Mouse (Mus musculus) lung, postnatal 0 days (tissue): ENCODE results near the gene Iltifb. TPM values are rescaled to one million over a fixed set of nuclear protein-coding genes. Genes with fewer than 3 reads are reported as not detected.
A peak's percentile ranks its signal among the peaks of the same experiment; 100 is the strongest.
"Not testable (repeated sequence)": the region's sequence is repeated elsewhere in the genome, so short reads cannot be mapped to it uniquely, and the experiment has no call there.

Source experiments
- ATAC-seq: fragments of 200-750 bp; cut with Nextera tagmentation; 2 replicates; pipeline ENCODE4 v1.8.0; 2017; ENCODE audit warnings: moderate library complexity
- DNase-seq: peaks from one replicate; pipeline ENCODE4 v3.0.0-alpha.2; 2016; ENCODE audit warnings: low spot score
- H3K27ac ChIP-seq: fragments of 300-500 bp; sonication (generic); 2 replicates; pipeline ENCODE4 v1.5.1; 2014; ENCODE audit warnings: antibody characterized with exemption, mild to moderate bottlenecking, low read length, mixed read lengths
- H3K27me3 ChIP-seq: fragments of 300-500 bp; sonication (generic); replicated peaks from 2 replicates; pipeline ENCODE4 v1.6.1; 2014; ENCODE audit warnings: low read length, mixed read lengths; ENCODE audit not compliant: insufficient read depth
- H3K36me3 ChIP-seq: fragments of 300-500 bp; sonication (generic); 2 replicates; pipeline ENCODE4 v1.6.1; 2014; ENCODE audit warnings: low read length, mixed read lengths; ENCODE audit not compliant: insufficient read depth
- H3K4me1 ChIP-seq: fragments of 300-500 bp; sonication (generic); 2 replicates; pipeline ENCODE4 v1.6.1; 2014; ENCODE audit warnings: antibody characterized with exemption, low read depth, low read length, mixed read lengths; ENCODE audit not compliant: insufficient read depth
- H3K4me2 ChIP-seq: fragments of 300-500 bp; sonication (generic); replicated peaks from 2 replicates; pipeline ENCODE4 v1.6.1; 2014; ENCODE audit warnings: low read depth, mild to moderate bottlenecking, low read length, moderate library complexity, mixed read lengths
- H3K4me3 ChIP-seq: fragments of 300-500 bp; sonication (generic); 2 replicates; pipeline ENCODE4 v1.5.1; 2014; ENCODE audit warnings: low read depth, low read length
- H3K9ac ChIP-seq: fragments of 300-500 bp; sonication (generic); replicated peaks from 2 replicates; pipeline ENCODE4 v1.6.1; 2014; ENCODE audit warnings: low read depth, mild to moderate bottlenecking
- H3K9me3 ChIP-seq: fragments of 300-500 bp; sonication (generic); 2 replicates; pipeline ENCODE4 v1.6.1; 2016; ENCODE audit warnings: low read length, mixed read lengths
- CTCF ChIP-seq: IDR thresholded peaks from 2 replicates; pipeline ENCODE4 v1.5.1; 2016; ENCODE audit warnings: antibody characterized with exemption, mild to moderate bottlenecking
- EP300 ChIP-seq: IDR thresholded peaks from 2 replicates; pipeline ENCODE4 v1.6.1; 2016; ENCODE audit warnings: antibody characterized with exemption, mild to moderate bottlenecking, control low read depth
- WGBS: fragments of 180-500 bp; shearing (Covaris S2); extraction: QIAGEN DNeasy Blood & Tissue Kit; methylation state at CpG from one replicate; pipeline ENCODE4 v1.1.7; 2014; 5-methylcytosine and 5-hydroxymethylcytosine counted together
- polyA plus RNA-seq: library from polyadenylated mRNA; unstranded; fragments of >200 nt; fragmentation: Nextera tagmentation; extraction: Ambion mirVana; gene quantifications from 2 replicates; pipeline ENCODE4 v1.2.1, GENCODE M21; 2015

Gene Iltifb
- polyA plus RNA-seq, 1 experiment from 2014 or later: not detected

GRCm38 (mm10) chr10:118278069-118278468, 16.8 kb downstream of the Iltifb start:
- not testable (repeated sequence) for H3K4me3 ChIP-seq, H3K36me3 ChIP-seq, H3K27me3 ChIP-seq, H3K4me2 ChIP-seq, H3K9me3 ChIP-seq, H3K27ac ChIP-seq, H3K9ac ChIP-seq, DNase-seq, H3K4me1 ChIP-seq, ATAC-seq
- no CpG with 5 or more reads among the region's 4 CpGs for WGBS

- H3K4me3 ChIP-seq, H3K9ac ChIP-seq, H3K27me3 ChIP-seq, DNase-seq, ATAC-seq, H3K4me1 ChIP-seq, H3K9me3 ChIP-seq, H3K27ac ChIP-seq, H3K36me3 ChIP-seq, H3K4me2 ChIP-seq: not testable (repeated sequence)
- WGBS: no CpG with 5 or more reads among the region's 2 CpGs
Measured at GRCm38 (mm10) chr10:118271416-118271815, 23.4 kb downstream of the Iltifb start.

- H3K36me3 ChIP-seq, ATAC-seq, H3K4me2 ChIP-seq, DNase-seq, H3K9me3 ChIP-seq, H3K27me3 ChIP-seq, H3K4me3 ChIP-seq, H3K9ac ChIP-seq, H3K4me1 ChIP-seq, H3K27ac ChIP-seq: not testable (repeated sequence)
- no CpG with 5 or more reads among the region's 8 CpGs for WGBS
Measured at GRCm38 (mm10) chr10:118268812-118269211, 26.0 kb downstream of the Iltifb start.

GRCm38 (mm10) chr10:118258388-118258787, 36.5 kb downstream of the Iltifb start, which contains the start of gene Gm32802:
Gene Gm32802 (plus strand): TSS chr10:118258688.
- not testable (repeated sequence) for H3K4me3 ChIP-seq, H3K9ac ChIP-seq, ATAC-seq, H3K4me2 ChIP-seq, H3K9me3 ChIP-seq, DNase-seq, H3K27me3 ChIP-seq, H3K36me3 ChIP-seq, H3K4me1 ChIP-seq, H3K27ac ChIP-seq
- WGBS: no CpG with 5 or more reads among the region's 13 CpGs

GRCm38 (mm10) chr10:118250852-118251295, 44.0 kb downstream of the Iltifb start:
- no peak overlapping the region for H3K4me3 ChIP-seq
- H3K4me2 ChIP-seq: no peak overlapping the region
- H3K36me3 ChIP-seq: no peaks in the 10 kb centered on the region
- H3K4me1 ChIP-seq: no peaks in the 10 kb centered on the region
- no peak overlapping the region for H3K9ac ChIP-seq
- no peak for ATAC-seq
- 35% methylated on average over 10 of the region's 10 CpGs for WGBS
- H3K27me3 ChIP-seq: no peaks in the 10 kb centered on the region
- DNase-seq: no peak
- TF ChIP-seq EP300 (no peak), CTCF (peak; percentile 50)
- H3K9me3 ChIP-seq: no peaks in the 10 kb centered on the region
- H3K27ac ChIP-seq: no peak overlapping the region

GRCm38 (mm10) chr10:118249006-118249595, 45.7 kb downstream of the Iltifb start:
- H3K9me3 ChIP-seq, H3K4me1 ChIP-seq, ATAC-seq, H3K9ac ChIP-seq, DNase-seq, H3K36me3 ChIP-seq, H3K27ac ChIP-seq, H3K27me3 ChIP-seq, H3K4me2 ChIP-seq, H3K4me3 ChIP-seq: not testable (repeated sequence)
- 66% methylated on average over 11 of the region's 11 CpGs for WGBS

GRCm38 (mm10) chr10:118240680-118241079, 54.2 kb downstream of the Iltifb start, which contains the start of gene Gm32717:
Gene Gm32717 (minus strand): TSS chr10:118240780.
- H3K4me2 ChIP-seq, H3K9me3 ChIP-seq, DNase-seq, H3K27me3 ChIP-seq, ATAC-seq, H3K9ac ChIP-seq, H3K36me3 ChIP-seq, H3K4me1 ChIP-seq, H3K27ac ChIP-seq, H3K4me3 ChIP-seq: not testable (repeated sequence)
- WGBS: no CpG with 5 or more reads among the region's 13 CpGs

Other genes with a start within 250 kb of the Iltifb start
- 13.6 and 16.4 TPM in 2 replicates for gene Mdm1, start 153.2 kb downstream of the Iltifb start, polyA plus RNA-seq
- not detected in 2 replicates for gene Il22, start 90.1 kb downstream of the Iltifb start, polyA plus RNA-seq
- gene Gm32717, start 54.3 kb downstream of the Iltifb start, polyA plus RNA-seq: not detected in 2 replicates
- gene Gm32802, start 36.4 kb downstream of the Iltifb start, polyA plus RNA-seq: not detected in 2 replicates
- not detected in 2 replicates for gene Gm9040, start 31.9 kb upstream of the Iltifb start, polyA plus RNA-seq
- not detected in 2 replicates for gene Gm9044, start 37.4 kb upstream of the Iltifb start, polyA plus RNA-seq
- 0.06 TPM in 1 of 2 replicates, not detected in the other for gene Gm9045, start 42.8 kb upstream of the Iltifb start, polyA plus RNA-seq
- gene Gm9046, start 48.2 kb upstream of the Iltifb start, polyA plus RNA-seq: not detected in 2 replicates
- gene Gm9048, start 53.6 kb upstream of the Iltifb start, polyA plus RNA-seq: not detected in 2 replicates
- 0.06 TPM in 1 of 2 replicates, not detected in the other for gene Gm9049, start 59.1 kb upstream of the Iltifb start, polyA plus RNA-seq
- gene Ifng, start 146.0 kb upstream of the Iltifb start, polyA plus RNA-seq: 0.13 TPM in 1 of 2 replicates, not detected in the other